Mouse (Mus musculus): ENCODE data around the gene Zfyve16. TPM values are rescaled to one million over a fixed set of nuclear protein-coding genes. Genes with fewer than 3 reads are reported as not detected.

Gene Zfyve16
- polyA plus RNA-seq, 1 experiment from 2014 or later: 12.3 TPM

GRCm38 (mm10) chr13:92531237-92531636 lies 569 bp upstream of the Zfyve16 start:
- no peaks in the 10 kb centered on the region for H3K27me3 ChIP-seq
- H3K4me2 ChIP-seq (replicated peaks): peak overlapping the region; percentile 71
- no peak for ATAC-seq
- H3K4me3 ChIP-seq (replicated peaks): peak overlapping the region; percentile 60
- H3K36me3 ChIP-seq: no peaks in the 10 kb centered on the region
- no peaks in the 10 kb centered on the region for H3K9me3 ChIP-seq
- H3K27ac ChIP-seq: peak overlapping the region; percentile 95
- H3K4me1 ChIP-seq (replicated peaks): peaks cover 16% of the 10 kb centered on the region
- WGBS: 5% methylated on average over 15 of the region's 15 CpGs
- peak overlapping the region; percentile 85 for H3K9ac ChIP-seq (replicated peaks)

DNA sequence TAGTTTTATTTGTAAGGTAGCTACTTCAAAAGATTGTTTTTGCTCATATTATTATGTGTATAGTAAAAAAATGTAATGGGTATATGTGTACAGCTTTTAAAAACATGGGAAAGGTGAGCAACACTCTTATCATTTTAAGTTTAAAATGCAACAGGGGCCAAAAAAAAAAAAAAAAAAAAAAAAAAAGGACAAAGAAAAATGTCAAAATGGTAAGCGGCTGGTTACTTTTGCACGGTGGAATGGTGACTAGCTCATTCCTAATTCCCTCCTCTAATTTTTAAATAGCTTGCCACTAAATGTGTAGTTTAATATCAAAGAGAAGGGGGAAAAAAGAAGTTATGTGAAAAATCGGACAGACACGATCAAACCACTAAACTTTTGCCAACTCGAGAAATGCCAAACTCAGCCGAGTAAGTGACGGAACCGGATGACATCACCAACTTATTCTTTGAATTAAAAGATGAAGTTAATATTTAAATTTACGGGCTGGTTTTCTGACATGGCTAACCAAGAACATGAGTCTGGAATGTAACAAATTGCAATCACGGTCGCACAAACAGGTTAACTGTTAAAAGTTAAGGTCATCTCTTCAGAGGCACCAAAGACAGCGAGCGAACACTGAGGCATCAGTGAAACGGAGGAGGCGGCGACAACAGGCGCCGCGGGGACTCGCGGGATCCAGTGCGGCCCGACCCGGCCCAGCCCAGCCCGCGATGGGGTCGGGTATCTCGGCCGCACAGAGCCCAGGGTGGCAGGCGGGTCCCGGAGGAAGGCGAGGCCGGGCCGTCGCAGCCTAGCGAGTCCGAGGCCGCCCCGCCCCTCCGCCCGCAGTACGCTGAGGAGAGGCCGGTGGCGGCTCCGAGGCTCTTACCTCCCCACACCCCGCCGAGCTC lies 594 bp downstream of the Zfyve16 start:
- peak; percentile 95 for ATAC-seq
- peak overlapping the region; percentile 71 for H3K4me2 ChIP-seq (replicated peaks)
- H3K36me3 ChIP-seq: no peaks in the 10 kb centered on the region
- H3K4me3 ChIP-seq (replicated peaks): peak overlapping the region; percentile 60
- peak overlapping the region; percentile 95 for H3K27ac ChIP-seq
- WGBS: 3% methylated on average over 37 of the region's 47 CpGs
- no peaks in the 10 kb centered on the region for H3K27me3 ChIP-seq
- no peaks in the 10 kb centered on the region for H3K9me3 ChIP-seq
- peaks cover 16% of the 10 kb centered on the region for H3K4me1 ChIP-seq (replicated peaks)
- peak overlapping the region; percentile 85 for H3K9ac ChIP-seq (replicated peaks)

DNA sequence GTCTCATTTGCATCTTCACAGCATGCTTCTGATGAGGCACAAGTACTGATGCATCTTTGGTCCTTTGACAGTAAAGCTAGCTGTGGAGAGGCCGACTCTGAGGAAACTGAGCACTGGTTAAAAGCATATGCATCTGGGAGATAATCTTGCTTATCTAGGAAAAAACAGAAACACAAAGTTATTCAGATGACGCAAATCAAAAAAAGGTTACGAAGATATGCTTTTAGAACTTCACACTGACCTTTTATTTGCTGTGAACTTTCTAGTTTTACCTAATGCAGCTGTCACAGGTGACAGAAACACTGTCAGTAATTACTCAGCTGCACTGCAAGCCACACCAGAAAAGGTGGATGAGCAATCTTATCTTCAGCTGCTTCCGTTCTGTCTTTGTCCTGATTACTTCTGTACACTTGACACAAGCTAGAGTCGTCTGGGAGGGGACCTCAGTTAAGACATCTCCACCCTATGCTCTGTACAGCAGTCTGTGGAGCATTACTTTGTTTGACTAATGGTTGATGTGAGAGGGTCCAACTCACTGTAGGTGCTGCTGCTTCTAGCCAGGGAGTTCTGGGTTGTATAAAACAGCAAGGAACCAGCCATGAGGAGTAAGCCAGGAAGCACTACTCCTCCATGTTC lies 7.4 kb downstream of the Zfyve16 start:
- 89% methylated on average over 5 of the region's 5 CpGs for WGBS
- peaks cover 35% of the 10 kb centered on the region for H3K36me3 ChIP-seq
- H3K4me2 ChIP-seq (replicated peaks): no peak overlapping the region
- no peaks in the 10 kb centered on the region for H3K4me1 ChIP-seq (replicated peaks)
- no peak overlapping the region for H3K4me3 ChIP-seq (replicated peaks)
- H3K9me3 ChIP-seq: no peaks in the 10 kb centered on the region
- no peak overlapping the region for H3K27ac ChIP-seq
- no peaks in the 10 kb centered on the region for H3K27me3 ChIP-seq
- no peak overlapping the region for H3K9ac ChIP-seq (replicated peaks)
- ATAC-seq: no peak

GRCm38 (mm10) chr13:92504871-92505270 lies 25.8 kb downstream of the Zfyve16 start:
- no peak overlapping the region for H3K4me2 ChIP-seq (replicated peaks)
- peaks cover 44% of the 10 kb centered on the region for H3K36me3 ChIP-seq
- H3K4me3 ChIP-seq (replicated peaks): no peak overlapping the region
- 88% methylated on average over 12 of the region's 12 CpGs for WGBS
- no peaks in the 10 kb centered on the region for H3K27me3 ChIP-seq
- no peak overlapping the region for H3K27ac ChIP-seq
- H3K9me3 ChIP-seq: no peaks in the 10 kb centered on the region
- no peak for ATAC-seq
- no peak overlapping the region for H3K9ac ChIP-seq (replicated peaks)
- no peaks in the 10 kb centered on the region for H3K4me1 ChIP-seq (replicated peaks)

DNA sequence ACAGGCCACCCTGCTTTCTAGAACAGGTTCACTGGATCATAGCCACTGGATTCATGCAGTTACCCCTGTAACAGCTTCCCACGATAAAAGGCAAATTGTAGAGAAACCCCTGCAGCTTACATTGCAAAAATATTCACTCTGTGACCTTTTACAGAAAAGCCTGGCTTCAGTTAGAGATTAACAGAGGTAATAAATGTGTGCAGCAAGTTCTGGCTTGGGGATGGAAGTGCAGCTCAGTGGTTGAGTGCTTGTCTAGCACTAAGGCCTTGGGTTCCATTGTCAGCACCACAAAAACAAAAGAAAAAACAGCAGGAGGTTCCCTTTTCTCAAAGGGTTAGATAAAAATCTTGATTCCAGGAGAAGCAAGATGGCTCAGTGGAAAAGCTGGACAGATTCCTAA lies 38.7 kb downstream of the Zfyve16 start:
- no peak overlapping the region for H3K4me3 ChIP-seq (replicated peaks)
- H3K4me2 ChIP-seq (replicated peaks): no peak overlapping the region
- no peak overlapping the region for H3K9ac ChIP-seq (replicated peaks)
- no peaks in the 10 kb centered on the region for H3K9me3 ChIP-seq
- ATAC-seq: no peak
- 100% methylated on average over 1 of the region's 1 CpGs for WGBS
- H3K4me1 ChIP-seq (replicated peaks): no peaks in the 10 kb centered on the region
- H3K27me3 ChIP-seq: no peaks in the 10 kb centered on the region
- H3K27ac ChIP-seq: no peak overlapping the region
- H3K36me3 ChIP-seq: peaks cover 34% of the 10 kb centered on the region

- Histone ChIP-seq H3K36me3 (peaks cover 38% of the 10 kb centered on the region), H3K27ac (no peak overlapping the region), H3K4me2 (replicated peaks) (no peak overlapping the region), H3K4me1 (replicated peaks) (no peaks in the 10 kb centered on the region), H3K9me3 (no peaks in the 10 kb centered on the region), H3K4me3 (replicated peaks) (no peak overlapping the region), H3K9ac (replicated peaks) (no peak overlapping the region), H3K27me3 (no peaks in the 10 kb centered on the region)
- WGBS: 69% methylated on average over 4 of the region's 4 CpGs
- peak; percentile 40; the same call in 1 of the 2 replicates for ATAC-seq
Measured at GRCm38 (mm10) chr13:92490817-92491216, 39.9 kb downstream of the Zfyve16 start.

DNA sequence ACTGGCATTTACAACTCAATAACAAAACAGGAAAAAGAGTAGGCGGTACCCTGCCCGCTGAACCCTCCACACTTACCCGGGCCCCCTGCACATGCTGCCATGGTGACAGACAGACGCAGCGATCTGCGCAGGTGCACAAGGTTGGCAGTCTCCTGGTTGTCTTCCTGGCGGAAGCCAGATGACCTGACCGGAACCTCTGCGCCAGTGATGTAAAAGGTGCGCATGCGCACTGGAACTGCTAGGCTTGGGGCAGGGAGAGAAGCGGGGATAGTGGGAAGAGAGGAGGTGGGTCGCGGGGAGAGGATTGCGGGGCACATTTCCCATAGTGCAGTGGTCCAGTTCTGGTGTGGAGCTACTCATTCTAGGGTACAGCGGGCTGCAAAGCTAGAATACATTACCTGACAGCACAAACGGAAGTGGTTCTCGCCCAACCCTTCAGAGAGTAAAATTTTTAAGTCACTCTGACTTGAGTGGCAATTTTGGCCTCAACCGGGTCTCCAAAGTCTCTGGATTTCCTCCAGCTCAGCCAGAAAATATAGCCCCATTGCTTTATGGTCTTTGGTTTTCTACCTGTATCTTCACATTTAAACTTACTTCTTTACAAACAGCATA lies 46.7 kb downstream of the Zfyve16 start, which contains the start of gene Fam151b:
Fam151b (minus strand) TSS at position 164 of the 612 bp plus-strand sequence.
- H3K36me3 ChIP-seq: peaks cover 7% of the 10 kb centered on the region
- H3K4me1 ChIP-seq (replicated peaks): no peaks in the 10 kb centered on the region
- peak within 1 kb of the TSS; percentile 56 for H3K4me2 ChIP-seq (replicated peaks)
- H3K9ac ChIP-seq (replicated peaks): peak within 1 kb of the TSS; percentile 60
- WGBS: 6% methylated on average over 19 of the region's 19 CpGs
- H3K9me3 ChIP-seq: no peaks in the 10 kb centered on the region
- peak; percentile 100 for ATAC-seq
- peak within 1 kb of the TSS; percentile 46 for H3K4me3 ChIP-seq (replicated peaks)
- H3K27ac ChIP-seq: peak within 1 kb of the TSS; percentile 75
- H3K27me3 ChIP-seq: no peaks in the 10 kb centered on the region

GRCm38 (mm10) chr13:92483348-92483747 lies 47.3 kb downstream of the Zfyve16 start:
- peak; percentile 61 for ATAC-seq
- Histone ChIP-seq H3K4me3 (replicated peaks) (peak overlapping the region; percentile 46), H3K27ac (peak overlapping the region; percentile 75; the same call in 1 of the 2 replicates), H3K27me3 (no peaks in the 10 kb centered on the region), H3K9me3 (no peaks in the 10 kb centered on the region), H3K4me1 (replicated peaks) (no peaks in the 10 kb centered on the region), H3K4me2 (replicated peaks) (peak overlapping the region; percentile 56), H3K36me3 (peaks cover 6% of the 10 kb centered on the region), H3K9ac (replicated peaks) (peak overlapping the region; percentile 28; the same call in 1 of the 2 replicates)
- 2% methylated on average over 3 of the region's 3 CpGs for WGBS

- Histone ChIP-seq H3K9me3 (no peaks in the 10 kb centered on the region), H3K36me3 (peaks cover 18% of the 10 kb centered on the region; the same call in 1 of the 2 replicates), H3K4me2 (replicated peaks) (no peak overlapping the region), H3K27ac (no peak overlapping the region), H3K4me3 (replicated peaks) (no peak overlapping the region), H3K27me3 (no peaks in the 10 kb centered on the region), H3K4me1 (replicated peaks) (no peaks in the 10 kb centered on the region), H3K9ac (replicated peaks) (no peak overlapping the region)
- WGBS: 77% methylated on average over 2 of the region's 2 CpGs
- ATAC-seq: no peak
Measured at GRCm38 (mm10) chr13:92470151-92470550, 60.5 kb downstream of the Zfyve16 start.

- H3K9ac ChIP-seq (replicated peaks): no peak overlapping the region
- no peaks in the 10 kb centered on the region for H3K4me1 ChIP-seq (replicated peaks)
- no peaks in the 10 kb centered on the region for H3K9me3 ChIP-seq
- peaks cover 18% of the 10 kb centered on the region; the same call in 1 of the 2 replicates for H3K36me3 ChIP-seq
- no peak overlapping the region for H3K4me3 ChIP-seq (replicated peaks)
- no peaks in the 10 kb centered on the region for H3K27me3 ChIP-seq
- ATAC-seq: no peak
- WGBS: 72% methylated on average over 2 of the region's 2 CpGs
- no peak overlapping the region for H3K4me2 ChIP-seq (replicated peaks)
- H3K27ac ChIP-seq: no peak overlapping the region
Measured at GRCm38 (mm10) chr13:92469381-92469780, 61.3 kb downstream of the Zfyve16 start.

GRCm38 (mm10) chr13:92467891-92468290 lies 62.8 kb downstream of the Zfyve16 start:
- Histone ChIP-seq H3K9me3 (no peaks in the 10 kb centered on the region), H3K4me2 (replicated peaks) (no peak overlapping the region), H3K27ac (no peak overlapping the region), H3K4me3 (replicated peaks) (no peak overlapping the region), H3K4me1 (replicated peaks) (no peaks in the 10 kb centered on the region), H3K27me3 (no peaks in the 10 kb centered on the region), H3K36me3 (peaks cover 12% of the 10 kb centered on the region; the same call in 1 of the 2 replicates), H3K9ac (replicated peaks) (no peak overlapping the region)
- WGBS: 79% methylated on average over 9 of the region's 9 CpGs
- ATAC-seq: no peak

DNA sequence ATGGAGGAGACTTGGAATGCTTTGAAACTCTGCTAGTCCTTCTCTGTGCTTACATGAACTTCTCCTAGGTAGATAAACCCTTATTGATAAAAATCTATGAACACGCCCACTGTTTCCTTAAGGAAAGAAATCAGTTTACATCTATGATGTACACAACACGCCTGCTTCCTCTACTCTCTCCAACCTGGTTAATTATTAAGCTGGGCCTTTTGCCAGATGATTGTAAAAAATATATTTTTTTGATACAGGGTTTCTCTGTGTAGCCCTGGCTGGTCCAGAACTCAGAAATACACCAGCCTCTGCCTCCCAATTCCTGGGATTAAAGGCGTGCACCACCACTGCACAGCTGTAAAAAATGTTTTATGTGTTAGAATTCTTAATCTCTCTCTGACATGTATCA lies 66.0 kb downstream of the Zfyve16 start:
- ATAC-seq: no peak
- H3K9me3 ChIP-seq: no peaks in the 10 kb centered on the region
- no peak overlapping the region for H3K9ac ChIP-seq (replicated peaks)
- H3K4me3 ChIP-seq (replicated peaks): no peak overlapping the region
- H3K27me3 ChIP-seq: no peaks in the 10 kb centered on the region
- H3K27ac ChIP-seq: no peak overlapping the region
- H3K4me2 ChIP-seq (replicated peaks): no peak overlapping the region
- H3K4me1 ChIP-seq (replicated peaks): no peaks in the 10 kb centered on the region
- peaks cover 12% of the 10 kb centered on the region; the same call in 1 of the 2 replicates for H3K36me3 ChIP-seq
- 90% methylated on average over 3 of the region's 3 CpGs for WGBS
